Mouse (Mus musculus): ENCODE measurements around the gene Cstf2t. TPM values are rescaled to one million over a fixed set of nuclear protein-coding genes. Genes with fewer than 3 reads are reported as not detected.

Gene Cstf2t
- polyA plus RNA-seq, 1 experiment from 2014 or later = 38.5 TPM

- no peak for ATAC-seq
- Histone ChIP-seq H3K36me3 (peaks cover 18% of the 10 kb centered on the region), H3K4me1 (replicated peaks) (peaks cover 12% of the 10 kb centered on the region; the same call in 1 of the 2 replicates), H3K27ac (no peak overlapping the region), H3K9ac (no peak overlapping the region), H3K9me3 (no peaks in the 10 kb centered on the region), H3K4me3 (replicated peaks) (peak overlapping the region; percentile 58), H3K4me2 (replicated peaks) (peak overlapping the region; percentile 78), H3K27me3 (replicated peaks) (no peaks in the 10 kb centered on the region)
- 95% methylated on average over 8 of the region's 8 CpGs for WGBS
These were observed 1.1 kb downstream of the Cstf2t start for GRCm38 (mm10) chr19:31083761-31084160.

GRCm38 (mm10) chr19:31097857-31098256 is 15.2 kb downstream of the Cstf2t start:
- 76% methylated on average over 3 of the region's 3 CpGs for WGBS
- H3K4me3 ChIP-seq (replicated peaks) = no peak overlapping the region
- H3K9ac ChIP-seq = no peak overlapping the region
- no peaks in the 10 kb centered on the region for H3K27me3 ChIP-seq (replicated peaks)
- H3K4me1 ChIP-seq (replicated peaks) = no peaks in the 10 kb centered on the region
- no peaks in the 10 kb centered on the region for H3K9me3 ChIP-seq
- ATAC-seq = no peak
- no peaks in the 10 kb centered on the region for H3K36me3 ChIP-seq
- no peak overlapping the region for H3K4me2 ChIP-seq (replicated peaks)
- no peak overlapping the region for H3K27ac ChIP-seq

DNA sequence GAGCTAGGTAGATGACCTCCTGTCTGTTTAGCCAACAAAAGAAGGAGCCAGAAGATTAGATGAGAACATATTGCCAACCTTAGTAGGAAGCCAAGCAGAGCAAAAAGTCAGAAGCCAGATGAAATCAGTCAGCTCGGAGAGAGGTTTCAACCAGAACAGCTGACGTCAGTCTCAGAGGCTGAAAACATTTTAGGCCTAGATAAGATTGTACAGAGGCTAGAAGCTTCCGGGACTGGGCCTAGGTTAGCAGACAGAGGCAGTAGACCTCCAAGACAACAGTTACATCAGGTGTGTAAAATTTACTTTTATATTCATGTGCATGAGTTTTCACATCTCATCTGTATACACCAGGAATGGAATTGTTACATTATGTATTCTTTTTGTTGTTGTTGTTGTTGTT is 16.7 kb downstream of the Cstf2t start:
- Histone ChIP-seq H3K36me3 (no peaks in the 10 kb centered on the region), H3K27me3 (replicated peaks) (no peaks in the 10 kb centered on the region), H3K9me3 (no peaks in the 10 kb centered on the region), H3K27ac (no peak overlapping the region), H3K4me2 (replicated peaks) (no peak overlapping the region), H3K9ac (no peak overlapping the region), H3K4me1 (replicated peaks) (no peaks in the 10 kb centered on the region), H3K4me3 (replicated peaks) (no peak overlapping the region)
- WGBS = 92% methylated on average over 3 of the region's 3 CpGs
- ATAC-seq = no peak

DNA sequence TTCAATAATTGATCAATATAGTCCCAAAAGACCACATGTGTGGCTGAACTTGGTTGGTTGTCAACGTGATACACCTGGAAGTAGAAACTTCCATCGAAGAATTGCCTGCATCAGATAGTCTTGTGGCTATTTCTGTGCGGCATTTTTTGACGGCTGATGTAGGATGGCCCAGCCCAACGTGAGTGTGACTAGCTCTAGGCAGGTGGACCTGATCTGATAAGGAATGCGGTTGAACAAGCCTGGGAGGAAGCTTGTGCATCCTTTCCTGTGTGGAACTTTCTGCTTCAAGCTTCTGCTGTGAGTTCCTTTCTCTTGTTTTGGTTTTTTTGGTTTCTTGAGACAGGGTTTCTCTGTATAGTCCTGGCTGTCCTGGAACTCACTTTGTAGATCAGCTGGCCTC is 22.1 kb downstream of the Cstf2t start:
- ATAC-seq = no peak
- 78% methylated on average over 6 of the region's 6 CpGs for WGBS

DNA sequence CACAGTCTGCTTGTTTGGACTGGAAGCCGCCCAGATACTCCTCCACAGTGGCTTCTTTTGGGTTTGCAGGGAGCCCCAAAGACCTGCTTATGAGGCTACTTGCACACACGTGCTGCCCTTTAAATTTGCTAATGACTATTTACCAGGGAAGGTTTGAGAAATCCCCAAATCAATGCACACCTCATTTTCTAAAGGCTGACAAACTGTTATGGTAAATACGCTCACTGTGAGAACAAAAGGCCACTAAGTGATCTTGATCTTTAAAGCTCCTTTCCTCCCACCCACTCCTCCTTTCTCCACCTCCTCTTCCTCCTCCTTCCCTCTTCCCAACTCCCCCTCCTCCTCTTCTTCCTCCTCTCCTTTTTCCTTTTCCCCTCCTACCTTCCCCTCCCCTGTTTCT is 23.4 kb downstream of the Cstf2t start:
- H3K9ac ChIP-seq = no peak overlapping the region
- H3K36me3 ChIP-seq = no peaks in the 10 kb centered on the region
- H3K4me3 ChIP-seq (replicated peaks) = no peak overlapping the region
- H3K4me2 ChIP-seq (replicated peaks) = no peak overlapping the region
- H3K27ac ChIP-seq = no peak overlapping the region
- no peaks in the 10 kb centered on the region for H3K4me1 ChIP-seq (replicated peaks)
- no peaks in the 10 kb centered on the region for H3K27me3 ChIP-seq (replicated peaks)
- no peak for ATAC-seq
- H3K9me3 ChIP-seq = no peaks in the 10 kb centered on the region
- 55% methylated on average over 3 of the region's 3 CpGs for WGBS

More for the DNA sequence above, 22.1 kb downstream of the Cstf2t start:
- Histone ChIP-seq H3K27ac (no peak overlapping the region), H3K27me3 (replicated peaks) (no peaks in the 10 kb centered on the region), H3K36me3 (no peaks in the 10 kb centered on the region), H3K4me3 (replicated peaks) (no peak overlapping the region), H3K4me2 (replicated peaks) (no peak overlapping the region), H3K4me1 (replicated peaks) (no peaks in the 10 kb centered on the region), H3K9ac (no peak overlapping the region), H3K9me3 (no peaks in the 10 kb centered on the region)

DNA sequence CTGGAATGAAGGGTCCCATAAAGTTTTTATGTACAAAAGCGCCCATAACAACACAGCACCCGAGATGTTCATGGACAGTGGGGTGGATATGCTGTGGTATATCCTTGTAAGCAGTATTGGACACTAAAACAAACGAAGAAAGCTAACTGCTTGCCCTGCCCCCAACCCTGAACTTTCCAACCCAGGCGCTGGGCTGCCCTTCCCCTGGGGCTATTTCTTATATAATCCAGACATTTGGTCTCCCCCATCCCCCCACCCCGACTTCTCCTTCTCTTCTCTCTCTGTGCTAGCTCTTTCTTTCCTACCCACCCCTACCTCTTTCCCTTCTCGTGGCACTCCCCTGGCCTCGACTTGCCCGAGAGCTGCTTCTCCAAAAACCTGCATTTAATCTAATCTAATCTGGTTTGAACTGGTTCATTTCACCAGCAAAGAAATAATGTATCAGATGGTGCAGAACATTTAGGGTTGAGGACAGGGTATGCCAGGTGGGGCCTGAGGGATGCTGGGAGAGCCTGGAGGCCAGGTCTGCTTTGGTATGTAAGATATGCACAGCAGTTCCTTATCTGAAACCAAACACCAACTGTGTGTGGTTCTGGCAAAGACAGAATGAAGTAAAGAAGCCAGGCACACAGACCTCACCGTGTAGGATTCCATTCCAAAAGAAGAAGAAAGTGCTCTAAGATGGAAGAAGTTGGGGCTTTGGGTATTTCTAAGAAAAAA is 24.4 kb downstream of the Cstf2t start:
- no peaks in the 10 kb centered on the region for H3K4me1 ChIP-seq (replicated peaks)
- no peaks in the 10 kb centered on the region for H3K27me3 ChIP-seq (replicated peaks)
- H3K4me2 ChIP-seq (replicated peaks) = no peak overlapping the region
- 32% methylated on average over 9 of the region's 9 CpGs for WGBS
- ATAC-seq = no peak
- H3K36me3 ChIP-seq = no peaks in the 10 kb centered on the region
- H3K9me3 ChIP-seq = no peaks in the 10 kb centered on the region
- H3K4me3 ChIP-seq (replicated peaks) = no peak overlapping the region
- no peak overlapping the region for H3K9ac ChIP-seq
- no peak overlapping the region for H3K27ac ChIP-seq

DNA sequence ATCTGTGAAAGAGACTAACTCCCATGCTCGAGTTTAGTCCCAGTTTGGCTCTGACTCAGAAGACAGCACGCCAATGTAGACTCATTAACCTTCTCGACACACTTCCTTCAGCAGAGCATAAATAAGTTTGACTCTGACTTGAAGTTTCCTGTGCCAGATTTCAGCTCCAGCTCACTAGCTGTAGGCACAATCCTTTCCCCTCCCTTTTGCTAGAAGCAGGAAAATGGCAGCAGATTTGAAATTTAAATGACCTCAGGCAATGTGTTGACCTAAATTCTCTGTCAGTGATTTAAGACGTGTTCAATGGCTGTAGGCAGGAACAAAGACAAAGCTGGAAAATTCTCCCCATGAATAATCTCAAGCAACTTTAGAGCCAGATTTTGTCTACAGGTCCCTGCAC is 32.1 kb downstream of the Cstf2t start:
- Histone ChIP-seq H3K36me3 (no peaks in the 10 kb centered on the region), H3K9ac (no peak overlapping the region), H3K27ac (no peak overlapping the region), H3K27me3 (replicated peaks) (no peaks in the 10 kb centered on the region), H3K4me2 (replicated peaks) (no peak overlapping the region), H3K9me3 (no peaks in the 10 kb centered on the region), H3K4me3 (replicated peaks) (no peak overlapping the region), H3K4me1 (replicated peaks) (no peaks in the 10 kb centered on the region)
- WGBS = 36% methylated on average over 4 of the region's 4 CpGs
- ATAC-seq = no peak

- Histone ChIP-seq H3K9me3 (no peaks in the 10 kb centered on the region), H3K9ac (no peak overlapping the region), H3K4me2 (replicated peaks) (no peak overlapping the region), H3K36me3 (no peaks in the 10 kb centered on the region), H3K4me3 (replicated peaks) (no peak overlapping the region), H3K4me1 (replicated peaks) (no peaks in the 10 kb centered on the region), H3K27ac (no peak overlapping the region), H3K27me3 (replicated peaks) (no peaks in the 10 kb centered on the region)
- 81% methylated on average over 3 of the region's 3 CpGs for WGBS
- no peak for ATAC-seq
These were observed 42.0 kb downstream of the Cstf2t start for GRCm38 (mm10) chr19:31124628-31125027.

DNA sequence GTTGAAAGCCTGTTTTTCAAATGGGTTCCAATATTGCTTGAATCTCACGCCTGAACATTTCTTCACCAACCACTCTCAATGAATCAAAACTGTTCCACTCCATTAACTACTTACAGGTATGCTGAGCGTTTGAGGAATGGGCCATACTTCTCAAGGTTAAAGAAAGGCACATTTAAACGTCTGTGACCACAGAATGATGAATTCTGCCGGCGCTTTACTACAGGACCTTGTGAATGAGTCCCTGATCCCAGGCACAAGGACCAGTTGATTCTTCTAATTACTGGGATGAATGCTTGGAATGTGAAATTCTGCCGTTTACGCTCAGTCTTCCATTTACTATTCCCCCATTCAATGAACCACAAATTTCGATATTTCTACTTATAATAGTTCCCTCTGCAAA is 50.0 kb downstream of the Cstf2t start:
- ATAC-seq = no peak
- Histone ChIP-seq H3K4me2 (replicated peaks) (no peak overlapping the region), H3K4me1 (replicated peaks) (no peaks in the 10 kb centered on the region), H3K4me3 (replicated peaks) (no peak overlapping the region), H3K36me3 (no peaks in the 10 kb centered on the region), H3K27ac (no peak overlapping the region), H3K27me3 (replicated peaks) (no peaks in the 10 kb centered on the region), H3K9me3 (no peaks in the 10 kb centered on the region), H3K9ac (no peak overlapping the region)
- 79% methylated on average over 8 of the region's 8 CpGs for WGBS

DNA sequence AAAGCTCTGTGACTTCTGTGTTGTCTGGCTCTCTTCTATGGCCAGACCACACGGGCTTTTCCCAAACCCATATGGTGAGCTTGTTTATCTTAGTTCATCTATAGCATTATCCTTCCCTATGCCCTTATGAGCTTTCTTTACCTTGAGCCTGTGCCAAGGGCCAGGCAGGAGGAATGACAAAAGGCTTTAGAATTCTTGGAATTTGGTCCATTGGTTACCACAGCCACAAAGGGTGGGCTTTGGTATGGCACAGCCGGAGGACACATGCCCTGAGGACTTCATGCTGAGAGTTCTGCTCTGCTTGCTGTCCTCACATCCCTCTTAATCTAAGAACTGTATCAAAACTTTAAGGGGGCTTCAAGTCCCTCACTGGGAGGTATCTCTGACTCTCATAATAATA is 53.7 kb downstream of the Cstf2t start:
- Histone ChIP-seq H3K9ac (no peak overlapping the region), H3K4me1 (replicated peaks) (no peaks in the 10 kb centered on the region), H3K9me3 (no peaks in the 10 kb centered on the region), H3K27me3 (replicated peaks) (no peaks in the 10 kb centered on the region), H3K36me3 (no peaks in the 10 kb centered on the region), H3K4me2 (replicated peaks) (no peak overlapping the region), H3K27ac (no peak overlapping the region), H3K4me3 (replicated peaks) (no peak overlapping the region)
- 25% methylated on average over 2 of the region's 2 CpGs for WGBS
- no peak for ATAC-seq

Data from intestine, embryonic 15.5 days (tissue).